Mouse (Mus musculus): Measurements from ENCODE around the gene Aco1. TPM values are rescaled to one million over a fixed set of nuclear protein-coding genes. Genes with fewer than 3 reads are reported as not detected.

The Aco1 gene
- polyA plus RNA-seq, 1 experiment from 2014 or later, result 48.6 TPM

GRCm38 (mm10) chr4:40152771-40153170 lies 9.9 kb downstream of the Aco1 start:
- no peaks in the 10 kb centered on the region for H3K27me3 ChIP-seq (ENCODE audit: control insufficient read depth, insufficient read depth, low read length)
- no peak overlapping the region for H3K4me2 ChIP-seq (ENCODE audit: low read depth, severe bottlenecking)
- no peaks in the 10 kb centered on the region for H3K9me3 ChIP-seq (ENCODE audit: control insufficient read depth, low read length)
- no peak overlapping the region for H3K9ac ChIP-seq (ENCODE audit: low read length)
- no peak for DNase-seq (ENCODE audit: low spot score)
- WGBS, result 93% methylated on average over 2 of the region's 2 CpGs
- no peak overlapping the region for H3K4me3 ChIP-seq (ENCODE audit: low read depth, low read length)
- H3K27ac ChIP-seq (replicated peaks; ENCODE audit: low read depth, low read length), result no peak overlapping the region
- H3K36me3 ChIP-seq (ENCODE audit: control insufficient read depth, insufficient read depth, low read length), result no peaks in the 10 kb centered on the region
- no peaks in the 10 kb centered on the region for H3K4me1 ChIP-seq (ENCODE audit: control insufficient read depth, insufficient read depth, low read length)
- no peak for ATAC-seq (ENCODE audit: insufficient number of reproducible peaks, low FRiP score, low TSS enrichment, low read depth)

DNA sequence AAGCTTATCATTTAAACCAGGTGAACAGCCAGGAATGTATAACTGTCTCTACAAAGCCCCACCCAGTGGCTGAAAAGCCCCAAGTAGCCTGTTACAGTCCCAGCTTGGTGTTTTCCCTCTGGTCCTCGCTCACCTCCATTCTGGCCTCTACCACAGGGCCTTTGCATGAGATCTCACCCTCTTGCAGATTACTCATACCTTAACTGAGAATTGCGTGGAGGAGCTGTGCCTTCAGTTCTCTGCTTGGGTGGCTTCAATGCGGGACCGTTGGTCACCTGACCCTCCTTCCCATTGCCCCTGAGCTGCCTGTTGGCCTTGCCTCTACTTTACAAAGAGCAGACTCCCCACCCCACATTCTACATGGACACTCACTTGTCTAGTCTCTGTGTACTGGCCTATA lies 10.6 kb downstream of the Aco1 start:
- 97% methylated on average over 4 of the region's 4 CpGs for WGBS

GRCm38 (mm10) chr4:40154751-40155150 lies 11.9 kb downstream of the Aco1 start:
- H3K27me3 ChIP-seq (ENCODE audit: control insufficient read depth, insufficient read depth, low read length), result no peaks in the 10 kb centered on the region
- no peak overlapping the region for H3K4me2 ChIP-seq (ENCODE audit: low read depth, severe bottlenecking)
- no peaks in the 10 kb centered on the region for H3K36me3 ChIP-seq (ENCODE audit: control insufficient read depth, insufficient read depth, low read length)
- WGBS, result 92% methylated on average over 4 of the region's 4 CpGs
- no peak overlapping the region for H3K27ac ChIP-seq (replicated peaks; ENCODE audit: low read depth, low read length)
- H3K4me1 ChIP-seq (ENCODE audit: control insufficient read depth, insufficient read depth, low read length), result no peaks in the 10 kb centered on the region
- no peaks in the 10 kb centered on the region for H3K9me3 ChIP-seq (ENCODE audit: control insufficient read depth, low read length)
- no peak overlapping the region for H3K4me3 ChIP-seq (ENCODE audit: low read depth, low read length)
- no peak overlapping the region for H3K9ac ChIP-seq (ENCODE audit: low read length)
- DNase-seq (ENCODE audit: low spot score) (no peak), ATAC-seq (ENCODE audit: insufficient number of reproducible peaks, low FRiP score, low TSS enrichment, low read depth) (no peak)

More for the DNA sequence above, 10.6 kb downstream of the Aco1 start:
- H3K9ac ChIP-seq (ENCODE audit: low read length), result no peak overlapping the region
- H3K9me3 ChIP-seq (ENCODE audit: control insufficient read depth, low read length), result no peaks in the 10 kb centered on the region
- H3K27ac ChIP-seq (replicated peaks; ENCODE audit: low read depth, low read length), result no peak overlapping the region
- H3K4me2 ChIP-seq (ENCODE audit: low read depth, severe bottlenecking), result no peak overlapping the region
- no peak overlapping the region for H3K4me3 ChIP-seq (ENCODE audit: low read depth, low read length)
- DNase-seq (ENCODE audit: low spot score) (no peak), ATAC-seq (ENCODE audit: insufficient number of reproducible peaks, low FRiP score, low TSS enrichment, low read depth) (no peak)
- no peaks in the 10 kb centered on the region for H3K27me3 ChIP-seq (ENCODE audit: control insufficient read depth, insufficient read depth, low read length)
- H3K36me3 ChIP-seq (ENCODE audit: control insufficient read depth, insufficient read depth, low read length), result no peaks in the 10 kb centered on the region
- H3K4me1 ChIP-seq (ENCODE audit: control insufficient read depth, insufficient read depth, low read length), result no peaks in the 10 kb centered on the region

DNA sequence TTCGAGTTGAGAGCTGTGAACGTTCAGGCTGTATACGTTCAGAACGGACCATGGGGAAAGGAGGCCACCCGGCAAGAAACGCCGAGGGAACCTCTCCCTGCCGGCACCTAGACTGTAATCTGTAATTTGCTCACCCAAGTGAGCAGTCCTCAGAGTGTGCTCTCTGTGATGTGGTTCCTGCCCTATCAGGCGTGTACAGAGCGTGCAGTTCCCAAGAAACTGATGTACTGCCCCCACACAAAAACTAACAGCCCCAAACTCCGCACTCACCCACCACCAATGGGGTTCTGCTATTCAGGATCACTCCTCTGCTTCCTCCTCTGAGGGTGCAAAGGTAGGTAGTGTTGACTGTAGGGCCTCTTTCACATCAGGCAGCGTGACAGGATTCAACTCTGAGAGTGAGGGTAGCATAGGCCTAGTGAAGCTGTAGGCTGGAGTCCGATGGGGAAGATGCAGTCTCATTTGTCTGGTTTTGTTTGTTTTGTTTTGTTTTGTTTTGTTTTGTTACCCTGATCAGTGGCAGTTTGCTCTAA lies 12.7 kb downstream of the Aco1 start:
- Histone ChIP-seq H3K27me3 (ENCODE audit: control insufficient read depth, insufficient read depth, low read length) (no peaks in the 10 kb centered on the region), H3K27ac (replicated peaks; ENCODE audit: low read depth, low read length) (no peak overlapping the region), H3K36me3 (ENCODE audit: control insufficient read depth, insufficient read depth, low read length) (no peaks in the 10 kb centered on the region), H3K4me2 (ENCODE audit: low read depth, severe bottlenecking) (no peak overlapping the region), H3K9ac (ENCODE audit: low read length) (no peak overlapping the region), H3K9me3 (ENCODE audit: control insufficient read depth, low read length) (peaks cover under 1% of the 10 kb centered on the region; the same call in 1 of the 2 replicates), H3K4me3 (ENCODE audit: low read depth, low read length) (no peak overlapping the region), H3K4me1 (ENCODE audit: control insufficient read depth, insufficient read depth, low read length) (no peaks in the 10 kb centered on the region)
- DNase-seq (ENCODE audit: low spot score), result no peak
- WGBS, result 88% methylated on average over 13 of the region's 13 CpGs
- ATAC-seq (ENCODE audit: insufficient number of reproducible peaks, low FRiP score, low TSS enrichment, low read depth), result no peak

GRCm38 (mm10) chr4:40156153-40156552 lies 13.3 kb downstream of the Aco1 start:
- ATAC-seq (ENCODE audit: insufficient number of reproducible peaks, low FRiP score, low TSS enrichment, low read depth), result no peak

DNA sequence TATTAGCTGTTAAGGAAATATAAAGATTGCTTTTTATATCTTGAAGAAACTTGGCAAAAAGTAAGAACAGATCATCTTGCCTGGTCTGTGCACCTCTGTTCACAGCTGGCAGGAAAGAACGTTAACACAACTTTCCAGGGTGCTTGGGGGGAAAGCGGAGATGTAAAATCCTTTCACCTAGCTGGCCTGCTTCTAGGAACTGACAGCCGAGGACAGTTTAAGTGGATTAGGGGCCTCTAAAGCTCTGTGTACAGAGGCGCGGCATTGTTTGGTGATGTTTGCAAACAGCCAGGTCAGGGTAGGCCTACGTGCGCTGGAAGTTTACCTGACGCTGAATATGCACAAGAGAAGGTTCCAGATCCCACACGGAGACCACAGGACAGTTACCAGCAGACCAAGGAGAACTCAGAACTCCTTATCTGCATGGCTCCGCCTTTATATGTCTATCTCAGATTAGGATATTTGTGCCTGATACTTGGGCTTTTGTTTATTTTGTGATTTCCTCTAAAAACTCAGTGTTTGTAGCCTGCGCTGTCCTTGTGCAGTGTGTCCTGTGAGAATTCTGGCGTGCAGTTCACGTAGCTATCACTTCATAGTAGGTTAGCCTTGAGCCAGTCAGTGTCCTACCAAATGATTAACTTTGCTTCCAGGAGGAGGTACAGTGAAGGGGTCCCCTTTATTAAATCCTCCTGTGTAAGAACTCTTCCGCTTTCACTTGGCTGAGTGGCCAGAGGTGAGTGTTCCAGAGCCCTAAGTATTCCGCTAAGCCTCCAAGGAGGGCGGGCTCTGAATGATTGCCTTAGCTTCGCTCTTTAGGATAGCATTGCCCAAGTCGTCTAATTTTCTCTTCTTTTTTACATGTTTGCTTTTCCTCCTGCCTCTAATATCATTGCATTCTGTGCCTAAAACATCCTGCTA lies 14.0 kb downstream of the Aco1 start:
- 88% methylated on average over 18 of the region's 18 CpGs for WGBS
- no peak overlapping the region for H3K9ac ChIP-seq (ENCODE audit: low read length)
- H3K27ac ChIP-seq (replicated peaks; ENCODE audit: low read depth, low read length), result no peak overlapping the region
- H3K9me3 ChIP-seq (ENCODE audit: control insufficient read depth, low read length), result peaks cover 3% of the 10 kb centered on the region; the same call in 1 of the 2 replicates
- no peak for DNase-seq (ENCODE audit: low spot score)
- no peak overlapping the region for H3K4me3 ChIP-seq (ENCODE audit: low read depth, low read length)
- H3K27me3 ChIP-seq (ENCODE audit: control insufficient read depth, insufficient read depth, low read length), result no peaks in the 10 kb centered on the region
- no peak for ATAC-seq (ENCODE audit: insufficient number of reproducible peaks, low FRiP score, low TSS enrichment, low read depth)
- no peaks in the 10 kb centered on the region for H3K36me3 ChIP-seq (ENCODE audit: control insufficient read depth, insufficient read depth, low read length)
- no peak overlapping the region for H3K4me2 ChIP-seq (ENCODE audit: low read depth, severe bottlenecking)
- H3K4me1 ChIP-seq (ENCODE audit: control insufficient read depth, insufficient read depth, low read length), result no peaks in the 10 kb centered on the region

More at GRCm38 (mm10) chr4:40156153-40156552, 13.3 kb downstream of the Aco1 start:
- DNase-seq (ENCODE audit: low spot score), result no peak
- Histone ChIP-seq H3K27me3 (ENCODE audit: control insufficient read depth, insufficient read depth, low read length) (no peaks in the 10 kb centered on the region), H3K36me3 (ENCODE audit: control insufficient read depth, insufficient read depth, low read length) (no peaks in the 10 kb centered on the region), H3K4me1 (ENCODE audit: control insufficient read depth, insufficient read depth, low read length) (no peaks in the 10 kb centered on the region), H3K27ac (replicated peaks; ENCODE audit: low read depth, low read length) (no peak overlapping the region), H3K4me2 (ENCODE audit: low read depth, severe bottlenecking) (no peak overlapping the region), H3K4me3 (ENCODE audit: low read depth, low read length) (no peak overlapping the region), H3K9me3 (ENCODE audit: control insufficient read depth, low read length) (peaks cover 3% of the 10 kb centered on the region; the same call in 1 of the 2 replicates), H3K9ac (ENCODE audit: low read length) (no peak overlapping the region)
- 81% methylated on average over 2 of the region's 2 CpGs for WGBS

- Histone ChIP-seq H3K4me1 (ENCODE audit: control insufficient read depth, insufficient read depth, low read length) (no peaks in the 10 kb centered on the region), H3K36me3 (ENCODE audit: control insufficient read depth, insufficient read depth, low read length) (no peaks in the 10 kb centered on the region), H3K9me3 (ENCODE audit: control insufficient read depth, low read length) (peaks cover 3% of the 10 kb centered on the region; the same call in 1 of the 2 replicates), H3K27me3 (ENCODE audit: control insufficient read depth, insufficient read depth, low read length) (no peaks in the 10 kb centered on the region), H3K4me3 (ENCODE audit: low read depth, low read length) (no peak overlapping the region), H3K4me2 (ENCODE audit: low read depth, severe bottlenecking) (no peak overlapping the region), H3K27ac (replicated peaks; ENCODE audit: low read depth, low read length) (no peak overlapping the region), H3K9ac (ENCODE audit: low read length) (no peak overlapping the region)
- ATAC-seq (ENCODE audit: insufficient number of reproducible peaks, low FRiP score, low TSS enrichment, low read depth), result no peak
- 82% methylated on average over 5 of the region's 5 CpGs for WGBS
- no peak for DNase-seq (ENCODE audit: low spot score)
These were observed 14.8 kb downstream of the Aco1 start for GRCm38 (mm10) chr4:40157500-40158223.

DNA sequence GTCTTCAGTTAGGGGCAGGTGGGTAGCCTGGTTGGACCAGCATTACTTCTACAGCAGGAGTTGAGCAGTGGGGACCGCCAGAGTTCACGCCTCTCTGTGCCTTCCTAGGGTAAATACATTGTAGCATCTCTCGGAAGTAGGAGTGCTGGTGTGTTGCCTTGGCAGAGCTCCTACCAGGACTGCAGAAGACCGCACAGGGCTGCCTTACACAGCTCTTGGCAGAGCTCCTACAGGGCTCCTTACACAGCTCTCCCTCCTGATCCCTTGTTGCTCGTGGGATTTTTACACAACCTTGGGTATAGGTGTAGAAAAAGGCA lies 15.3 kb downstream of the Aco1 start:
- Histone ChIP-seq H3K4me3 (ENCODE audit: low read depth, low read length) (no peak overlapping the region), H3K9ac (ENCODE audit: low read length) (no peak overlapping the region), H3K27ac (replicated peaks; ENCODE audit: low read depth, low read length) (no peak overlapping the region), H3K4me2 (ENCODE audit: low read depth, severe bottlenecking) (no peak overlapping the region), H3K4me1 (ENCODE audit: control insufficient read depth, insufficient read depth, low read length) (no peaks in the 10 kb centered on the region), H3K9me3 (ENCODE audit: control insufficient read depth, low read length) (peaks cover 3% of the 10 kb centered on the region; the same call in 1 of the 2 replicates), H3K36me3 (ENCODE audit: control insufficient read depth, insufficient read depth, low read length) (no peaks in the 10 kb centered on the region), H3K27me3 (ENCODE audit: control insufficient read depth, insufficient read depth, low read length) (no peaks in the 10 kb centered on the region)
- ATAC-seq (ENCODE audit: insufficient number of reproducible peaks, low FRiP score, low TSS enrichment, low read depth) (no peak), DNase-seq (ENCODE audit: low spot score) (no peak)
- WGBS, result 92% methylated on average over 5 of the region's 5 CpGs
